Mouse (Mus musculus) forebrain, embryonic 16.5 days (tissue): ENCODE data around the gene Agpat4. TPM values are rescaled to one million over a fixed set of nuclear protein-coding genes. Genes with fewer than 3 reads are reported as not detected.
"Not testable (repeated sequence)": the region's sequence is repeated elsewhere in the genome, so short reads cannot be mapped to it uniquely, and the experiment has no call there.

Experiments used
- ATAC-seq: fragments of 200-750 bp; cut with Nextera tagmentation; 2 replicates; pipeline ENCODE4 v1.8.0; 2017; ENCODE audit warnings: mild to moderate bottlenecking, moderate library complexity
- H3K27ac ChIP-seq: fragments of 300-500 bp; sonication (generic); 2 replicates; pipeline ENCODE4 v1.5.1; 2014; ENCODE audit warnings: low read length, control low read depth
- H3K27me3 ChIP-seq: fragments of 300-500 bp; sonication (generic); replicated peaks from 2 replicates; pipeline ENCODE4 v1.6.1; 2014; ENCODE audit warnings: low read length; ENCODE audit not compliant: control insufficient read depth, insufficient read depth
- H3K36me3 ChIP-seq: fragments of 300-500 bp; sonication (generic); 2 replicates; pipeline ENCODE4 v1.6.1; 2014; ENCODE audit not compliant: control insufficient read depth, insufficient read depth
- H3K4me1 ChIP-seq: fragments of 300-500 bp; sonication (generic); replicated peaks from 2 replicates; pipeline ENCODE4 v1.6.1; 2014; ENCODE audit warnings: low read length; ENCODE audit not compliant: control insufficient read depth, insufficient read depth
- H3K4me2 ChIP-seq: fragments of 300-500 bp; sonication (generic); 2 replicates; pipeline ENCODE4 v1.6.1; 2014; ENCODE audit warnings: mild to moderate bottlenecking, low read length, control low read depth
- H3K4me3 ChIP-seq: fragments of 300-500 bp; sonication (generic); replicated peaks from 2 replicates; pipeline ENCODE4 v1.5.1; 2014; ENCODE audit warnings: mild to moderate bottlenecking, low read length, control low read depth
- H3K9ac ChIP-seq: fragments of 300-500 bp; sonication (generic); replicated peaks from 2 replicates; pipeline ENCODE4 v1.6.1; 2014; ENCODE audit warnings: low read depth, low read length, control low read depth
- H3K9me3 ChIP-seq: fragments of 300-500 bp; sonication (generic); 2 replicates; pipeline ENCODE4 v1.6.1; 2016; ENCODE audit warnings: low read length; ENCODE audit not compliant: control insufficient read depth
- WGBS: fragments of 180-500 bp; shearing (Covaris S2); extraction: QIAGEN DNeasy Blood & Tissue Kit; methylation state at CpG from one replicate; pipeline ENCODE4 v1.1.7; 2014; 5-methylcytosine and 5-hydroxymethylcytosine counted together
- polyA plus RNA-seq: library from polyadenylated mRNA; unstranded; fragments of >200 nt; fragmentation: Nextera tagmentation; extraction: Ambion mirVana; gene quantifications from 2 replicates; pipeline ENCODE4 v1.2.1, GENCODE M21; 2015

Gene Agpat4
- polyA plus RNA-seq, 1 experiment from 2014 or later, result 57.6 TPM

GRCm38 (mm10) chr17:12224145-12224544 is 105.6 kb downstream of the Agpat4 start:
- Histone ChIP-seq H3K4me3 (no peak overlapping the region), H3K9ac (no peak overlapping the region), H3K27me3 (no peaks in the 10 kb centered on the region), H3K4me1 (peaks cover 4% of the 10 kb centered on the region), H3K4me2 (no peak overlapping the region), H3K27ac (no peak overlapping the region), H3K9me3 (no peaks in the 10 kb centered on the region), H3K36me3 (peaks cover 4% of the 10 kb centered on the region)
- peak; percentile 8; the same call in 1 of the 2 replicates for ATAC-seq
- 77% methylated on average over 9 of the region's 9 CpGs for WGBS

GRCm38 (mm10) chr17:12224551-12224950 is 106.0 kb downstream of the Agpat4 start:
- not testable (repeated sequence) for H3K27ac ChIP-seq, H3K9me3 ChIP-seq, H3K36me3 ChIP-seq, H3K4me2 ChIP-seq, H3K27me3 ChIP-seq, H3K4me3 ChIP-seq, H3K9ac ChIP-seq, H3K4me1 ChIP-seq
- 69% methylated on average over 5 of the region's 7 CpGs for WGBS
- peak; percentile 41; the same call in 1 of the 2 replicates for ATAC-seq

- no peak overlapping the region for H3K27ac ChIP-seq
- 59% methylated on average over 1 of the region's 1 CpGs for WGBS
- H3K9ac ChIP-seq, result no peak overlapping the region
- H3K27me3 ChIP-seq, result no peaks in the 10 kb centered on the region
- H3K4me1 ChIP-seq, result peaks cover 10% of the 10 kb centered on the region
- H3K36me3 ChIP-seq, result peaks cover 4% of the 10 kb centered on the region; the same call in 1 of the 2 replicates
- H3K4me2 ChIP-seq, result no peak overlapping the region
- H3K9me3 ChIP-seq, result no peaks in the 10 kb centered on the region
- ATAC-seq, result no peak
- H3K4me3 ChIP-seq, result no peak overlapping the region
Observed at GRCm38 (mm10) chr17:12225227-12225626, 106.7 kb downstream of the Agpat4 start.

- ATAC-seq, result no peak
- peaks cover 4% of the 10 kb centered on the region; the same call in 1 of the 2 replicates for H3K36me3 ChIP-seq
- WGBS, result 69% methylated on average over 12 of the region's 12 CpGs
Observed at GRCm38 (mm10) chr17:12226551-12226950, 108.0 kb downstream of the Agpat4 start.

GRCm38 (mm10) chr17:12228001-12228400 is 109.5 kb downstream of the Agpat4 start:
- H3K27me3 ChIP-seq, result no peaks in the 10 kb centered on the region
- no peak overlapping the region for H3K4me2 ChIP-seq
- no peaks in the 10 kb centered on the region for H3K9me3 ChIP-seq
- no peak overlapping the region for H3K9ac ChIP-seq
- H3K4me1 ChIP-seq, result peaks cover 10% of the 10 kb centered on the region
- 85% methylated on average over 10 of the region's 10 CpGs for WGBS
- no peak overlapping the region for H3K4me3 ChIP-seq
- no peak for ATAC-seq
- H3K36me3 ChIP-seq, result peaks cover 4% of the 10 kb centered on the region
- H3K27ac ChIP-seq, result no peak overlapping the region

More at GRCm38 (mm10) chr17:12226551-12226950, 108.0 kb downstream of the Agpat4 start:
- Histone ChIP-seq H3K9me3 (no peaks in the 10 kb centered on the region), H3K27ac (no peak overlapping the region), H3K4me1 (peaks cover 13% of the 10 kb centered on the region), H3K4me2 (no peak overlapping the region), H3K9ac (no peak overlapping the region), H3K4me3 (no peak overlapping the region), H3K27me3 (no peaks in the 10 kb centered on the region)

GRCm38 (mm10) chr17:12228471-12228870 is 110.0 kb downstream of the Agpat4 start:
- 96% methylated on average over 7 of the region's 7 CpGs for WGBS
- H3K9ac ChIP-seq, result no peak overlapping the region
- H3K27me3 ChIP-seq, result no peaks in the 10 kb centered on the region
- no peak overlapping the region for H3K4me3 ChIP-seq
- H3K36me3 ChIP-seq, result peaks cover 4% of the 10 kb centered on the region
- no peak for ATAC-seq
- peaks cover 10% of the 10 kb centered on the region for H3K4me1 ChIP-seq
- no peaks in the 10 kb centered on the region for H3K9me3 ChIP-seq
- no peak overlapping the region for H3K4me2 ChIP-seq
- no peak overlapping the region for H3K27ac ChIP-seq

- Histone ChIP-seq H3K36me3 (peaks cover 4% of the 10 kb centered on the region), H3K27ac (peak overlapping the region; percentile 68), H3K4me3 (no peak overlapping the region), H3K9ac (no peak overlapping the region), H3K27me3 (no peaks in the 10 kb centered on the region), H3K9me3 (no peaks in the 10 kb centered on the region), H3K4me1 (peaks cover 10% of the 10 kb centered on the region), H3K4me2 (no peak overlapping the region)
- WGBS, result 76% methylated on average over 9 of the region's 9 CpGs
- ATAC-seq, result peak; percentile 56; the same call in 1 of the 2 replicates
Observed at GRCm38 (mm10) chr17:12229756-12230155, 111.3 kb downstream of the Agpat4 start.

GRCm38 (mm10) chr17:12230167-12230566 is 111.7 kb downstream of the Agpat4 start:
- Histone ChIP-seq H3K27ac (peak overlapping the region; percentile 68), H3K9me3 (no peaks in the 10 kb centered on the region), H3K27me3 (no peaks in the 10 kb centered on the region), H3K9ac (no peak overlapping the region), H3K4me2 (no peak overlapping the region), H3K4me1 (peaks cover 10% of the 10 kb centered on the region), H3K36me3 (peaks cover 4% of the 10 kb centered on the region), H3K4me3 (no peak overlapping the region)
- ATAC-seq, result peak; percentile 93
- WGBS, result 73% methylated on average over 6 of the region's 6 CpGs

GRCm38 (mm10) chr17:12231087-12231486 is 112.6 kb downstream of the Agpat4 start:
- Histone ChIP-seq H3K27me3 (no peaks in the 10 kb centered on the region), H3K27ac (no peak overlapping the region), H3K4me2 (no peak overlapping the region), H3K36me3 (peaks cover 4% of the 10 kb centered on the region), H3K4me1 (peaks cover 10% of the 10 kb centered on the region), H3K9me3 (no peaks in the 10 kb centered on the region), H3K4me3 (no peak overlapping the region), H3K9ac (no peak overlapping the region)
- WGBS, result 97% methylated on average over 7 of the region's 7 CpGs
- ATAC-seq, result no peak

GRCm38 (mm10) chr17:12232724-12233123 is 114.2 kb downstream of the Agpat4 start:
- H3K27me3 ChIP-seq, result no peaks in the 10 kb centered on the region
- no peaks in the 10 kb centered on the region for H3K9me3 ChIP-seq
- H3K27ac ChIP-seq, result no peak overlapping the region
- H3K36me3 ChIP-seq, result no peaks in the 10 kb centered on the region; the same call in none of the 2 replicates
- peaks cover 10% of the 10 kb centered on the region for H3K4me1 ChIP-seq
- 90% methylated on average over 6 of the region's 6 CpGs for WGBS
- no peak overlapping the region for H3K4me2 ChIP-seq
- no peak overlapping the region for H3K4me3 ChIP-seq
- no peak for ATAC-seq
- H3K9ac ChIP-seq, result no peak overlapping the region
